Mouse (Mus musculus) left cerebral cortex, postnatal 14 days (tissue): ENCODE results near the gene Efna5. TPM values are rescaled to one million over a fixed set of nuclear protein-coding genes. Genes with fewer than 3 reads are reported as not detected.

Source experiments
- DNase-seq, 2 experiments: peaks; one replicate each; pipeline ENCODE4 v3.0.0; 2021 to 2022; ENCODE audit warnings: low spot score in 2 of 2, mixed read lengths in 1 of 2
- intact Hi-C: fragments of 180-260 bp; cut with DNase I; formaldehyde crosslinking; loops from one replicate; pipeline ENCODE4 v1.15.1; 2025
- long read RNA-seq, 2 experiments: library from polyadenylated mRNA; stranded (forward); transcript quantifications; one replicate each; pipeline ENCODE4 v2.0.0; 2021
- total RNA-seq, 2 experiments: library from RNA; stranded (reverse); gene quantifications; 2 replicates each; pipeline ENCODE4 v1.2.3; 2021

Efna5 gene
- 10 to 100 TPM; 45.0 to 50.8 TPM for total RNA-seq
- long read RNA-seq, experiment 1, partial matches to known transcripts: 1 of 4 reads
- long read RNA-seq, experiment 1, other reads (novel, unspliced or antisense): 3 of 4 reads
- long read RNA-seq, experiment 2, partial matches to known transcripts: 1 of 4 reads
- long read RNA-seq, experiment 2, other reads (novel, unspliced or antisense): 3 of 4 reads

DNA sequence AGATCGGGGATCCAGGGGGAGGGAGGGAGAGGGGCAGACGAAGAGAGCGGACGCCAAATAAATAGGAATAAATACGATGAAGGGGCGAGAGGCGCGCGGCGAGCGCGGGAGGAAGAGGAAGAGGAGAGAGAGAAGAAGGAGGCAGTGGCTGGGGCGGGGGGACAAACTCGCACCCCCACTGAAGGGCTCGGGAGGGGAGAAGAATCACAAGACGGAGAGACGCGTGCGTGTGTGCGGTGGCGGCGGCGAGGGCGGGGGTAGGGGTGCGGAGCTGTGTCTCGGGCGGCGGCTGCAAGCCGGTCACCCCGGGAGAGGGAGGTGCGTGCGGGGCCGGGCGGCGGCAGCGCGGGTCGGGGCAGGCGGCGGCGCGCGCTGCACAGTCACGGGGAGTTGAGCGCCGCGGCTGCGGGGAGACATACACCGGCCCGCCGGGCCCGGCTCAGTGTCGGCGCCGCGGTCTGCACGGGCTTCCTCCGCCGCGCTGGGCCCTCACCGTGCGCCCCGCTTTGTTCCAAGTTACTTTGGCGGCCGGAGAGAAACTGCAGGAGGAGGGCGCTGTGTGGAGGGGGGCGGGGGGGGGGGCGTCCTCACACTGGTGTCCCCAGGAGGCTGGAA, at the start of gene Efna5:
Gene Efna5 (minus strand): TSS at position 142 of the 615 bp plus-strand sequence.
- intact Hi-C loops: loop anchor here (5.0 kb wide), 1 partner anchor 224 kb away; no protein-coding TSS in a partner anchor
- peak in 1 of 2 experiments; percentile 9 for DNase-seq

DNA sequence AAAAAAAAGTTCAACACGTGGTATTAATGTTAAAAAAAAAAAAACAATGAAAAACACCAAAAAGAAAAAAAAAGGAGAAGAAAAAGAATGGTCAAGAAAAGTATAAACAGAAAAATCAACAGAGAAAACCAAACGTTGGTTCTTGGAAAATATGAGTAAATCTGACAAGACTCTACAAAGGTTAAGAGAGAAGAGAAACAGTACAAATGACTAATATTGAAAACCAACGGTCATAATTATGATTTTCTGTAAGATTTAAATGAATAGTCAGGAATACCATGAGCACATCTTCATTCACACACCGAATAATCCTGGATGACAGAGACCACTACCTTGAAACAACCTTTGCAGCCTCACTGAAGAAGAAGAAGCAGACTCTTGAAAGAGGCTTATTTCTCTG, 34.2 kb upstream of the Efna5 start:
- no peak for DNase-seq
- intact Hi-C loops: no loop called here

DNA sequence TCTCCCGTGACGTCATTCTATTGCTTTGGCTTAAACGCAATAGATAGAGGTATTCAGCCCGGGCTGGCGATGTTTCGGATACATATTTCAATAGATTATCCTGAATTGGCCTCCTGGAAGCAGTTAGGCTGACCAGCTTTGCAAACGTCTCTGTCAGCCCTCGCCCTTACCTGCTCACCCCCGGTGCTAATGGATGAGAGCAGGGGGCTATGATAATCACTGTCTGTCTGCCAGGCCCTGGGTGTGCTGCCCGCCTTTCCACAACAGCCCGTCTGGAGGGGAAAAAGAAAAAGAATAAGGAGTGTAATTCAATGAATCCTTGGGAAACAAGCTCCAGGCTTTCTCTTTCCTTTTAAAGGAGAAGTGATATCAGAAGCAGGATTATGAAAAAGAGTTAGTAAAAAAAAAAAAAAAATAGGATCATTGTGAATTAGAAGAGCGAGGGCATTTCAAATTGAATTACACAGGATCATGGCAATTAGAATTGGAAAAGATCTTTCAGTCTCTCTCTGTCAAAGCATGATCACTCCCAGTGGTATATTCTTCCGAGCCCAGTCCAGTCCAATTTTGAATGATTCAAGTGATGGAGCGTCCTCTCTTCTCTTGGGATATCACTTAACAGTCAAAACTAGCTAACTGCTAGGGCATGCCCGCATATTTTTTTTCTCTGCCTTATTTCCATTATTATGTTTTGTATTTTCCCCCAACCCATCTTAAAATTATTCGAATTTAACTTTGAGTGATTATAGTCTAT, 24.8 kb upstream of the Efna5 start:
- intact Hi-C loops: no loop called here

DNA sequence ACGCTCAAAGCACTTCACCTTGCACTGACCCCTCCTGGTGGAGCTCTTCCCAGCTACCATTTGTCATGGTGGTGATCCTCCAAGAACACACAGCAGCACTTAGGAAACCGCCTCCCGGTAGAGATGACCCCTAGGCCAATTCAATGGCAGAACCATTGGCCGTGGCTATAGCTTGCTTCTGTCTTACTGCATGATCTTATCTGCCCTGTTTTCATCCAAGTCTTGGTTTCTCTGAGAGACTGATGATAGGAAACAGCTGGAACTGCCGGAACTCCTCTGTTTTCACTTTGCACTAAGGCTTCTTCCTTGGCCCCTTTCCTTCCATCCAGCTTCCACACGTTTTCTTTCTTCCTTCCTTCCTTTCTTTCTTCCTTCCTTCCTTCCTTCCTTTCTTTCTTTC, 17.9 kb upstream of the Efna5 start:
- intact Hi-C loops: no loop called here
- no peak for DNase-seq

More for the DNA sequence above, 24.8 kb upstream of the Efna5 start:
- DNase-seq: no peak

DNA sequence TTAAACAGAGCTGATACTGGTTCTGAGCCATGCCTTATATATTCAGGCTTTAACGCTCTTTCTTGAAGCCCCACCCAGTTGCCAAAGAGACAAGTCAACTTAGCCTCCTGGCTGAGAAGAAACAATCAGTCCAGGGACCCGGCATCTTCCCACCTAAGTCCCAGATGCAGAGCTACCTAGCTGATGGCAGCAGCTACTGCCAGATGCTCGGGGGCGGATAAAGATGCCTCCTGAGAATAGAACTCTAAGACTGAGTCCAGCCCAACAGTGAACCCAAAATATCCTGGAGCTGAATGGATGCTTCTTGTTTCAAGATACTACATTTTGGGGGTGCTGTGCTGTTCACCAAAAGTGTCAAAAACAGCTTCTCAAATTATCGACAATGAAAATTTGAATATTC, 8.9 kb upstream of the Efna5 start:
- DNase-seq: peak in 1 of 2 experiments; percentile 25
- intact Hi-C loops: no loop called here

DNA sequence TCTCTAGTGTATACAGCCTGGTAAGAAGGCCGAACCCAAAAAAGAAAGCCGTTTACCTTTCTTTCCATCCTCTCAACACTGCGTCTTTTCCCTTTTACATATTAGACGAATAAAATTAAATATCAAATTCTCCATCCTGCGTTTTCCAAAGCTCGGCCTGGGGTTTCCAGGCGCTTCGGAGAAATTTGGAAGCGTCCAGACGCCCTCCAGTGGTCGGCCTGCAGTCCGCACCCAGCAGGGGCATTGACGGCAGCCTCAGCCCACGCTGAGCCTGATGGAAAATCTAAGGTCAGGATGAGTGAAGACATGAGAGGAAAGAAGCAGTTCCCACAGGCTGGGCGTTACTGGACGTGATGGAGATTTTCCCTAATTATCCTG, 3.0 kb upstream of the Efna5 start:
- intact Hi-C loops: loop anchor here (5.0 kb wide), 1 partner anchor 227 kb away; no protein-coding TSS in a partner anchor
- peak; percentile 74 to 82 for DNase-seq

DNA sequence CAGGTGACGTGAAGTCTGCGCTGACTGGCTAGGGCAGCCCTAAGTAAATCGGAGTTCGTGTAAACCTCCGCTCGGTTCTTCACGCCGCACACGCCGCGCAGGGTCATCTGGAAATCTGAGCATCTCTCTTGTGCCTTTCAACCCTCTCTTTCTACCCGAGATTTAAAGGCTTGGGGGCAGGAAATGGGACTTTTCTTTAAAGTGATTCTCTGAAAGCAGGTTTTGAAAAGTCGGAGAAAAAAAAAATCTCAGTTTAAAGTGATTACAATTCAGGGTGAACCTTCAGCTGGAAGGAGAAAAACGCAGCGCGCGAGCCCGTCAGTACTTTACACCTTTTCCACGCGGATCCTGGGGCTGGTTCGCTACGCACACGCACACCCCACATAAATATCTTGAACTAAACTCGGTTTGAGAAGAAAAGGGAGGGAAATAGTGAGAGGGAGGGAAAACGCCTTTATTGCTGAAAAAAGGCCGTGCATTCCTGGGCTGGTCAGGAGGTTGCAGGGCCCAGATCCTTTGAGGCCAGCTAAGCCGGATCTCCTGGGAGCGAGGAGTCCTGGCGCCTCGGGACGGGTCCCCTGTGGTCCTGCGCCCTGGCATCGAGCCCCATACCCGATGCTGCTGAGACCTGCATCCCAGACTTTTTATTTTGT, 2.5 kb upstream of the Efna5 start:
- DNase-seq: peak in 1 of 2 experiments; percentile 11

DNA sequence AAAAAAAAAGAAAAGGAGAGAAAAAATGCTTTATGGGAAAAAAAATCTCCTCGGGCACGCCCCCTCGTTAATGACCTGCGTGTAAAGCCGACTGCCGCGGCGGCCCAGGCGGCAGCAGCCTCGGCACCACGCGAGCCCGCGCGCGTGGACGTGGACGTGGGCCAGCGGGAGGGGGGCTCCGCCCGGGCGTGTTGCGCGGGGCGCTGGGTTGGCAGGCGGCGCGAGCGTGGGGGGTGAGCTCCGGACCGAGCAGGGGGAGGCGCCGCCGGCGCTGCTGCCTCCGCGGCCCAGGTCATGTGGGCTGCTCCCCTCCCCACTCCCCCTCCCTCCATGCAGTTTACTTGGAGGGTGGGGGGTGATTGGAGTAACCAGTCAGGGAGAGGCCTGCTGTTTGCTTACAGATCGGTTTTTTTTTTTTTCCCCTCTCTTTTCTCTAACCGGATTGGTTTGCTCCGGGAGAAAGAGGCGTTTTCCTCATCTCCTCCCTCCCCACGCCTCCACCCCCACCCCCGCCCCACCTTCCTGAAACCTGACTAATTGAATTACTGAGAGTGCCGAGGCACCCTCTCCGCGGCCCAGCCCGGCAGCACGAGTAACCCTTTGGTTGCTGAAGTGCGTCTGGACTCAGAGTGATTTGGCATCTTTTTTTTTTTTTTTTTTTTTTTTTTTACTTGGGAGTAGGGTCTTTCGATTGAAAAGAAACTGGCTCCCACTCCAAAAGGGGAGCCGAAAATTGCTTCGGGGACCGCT, 1.8 kb upstream of the Efna5 start:
- intact Hi-C loops: loop anchor here (5.0 kb wide), 1 partner anchor 226 kb away; no protein-coding TSS in a partner anchor
- peak; percentile 71 to 85 for DNase-seq

More for the DNA sequence above, 2.5 kb upstream of the Efna5 start:
- intact Hi-C loops: loop anchor here (5.0 kb wide), 1 partner anchor 226 kb away; no protein-coding TSS in a partner anchor

DNA sequence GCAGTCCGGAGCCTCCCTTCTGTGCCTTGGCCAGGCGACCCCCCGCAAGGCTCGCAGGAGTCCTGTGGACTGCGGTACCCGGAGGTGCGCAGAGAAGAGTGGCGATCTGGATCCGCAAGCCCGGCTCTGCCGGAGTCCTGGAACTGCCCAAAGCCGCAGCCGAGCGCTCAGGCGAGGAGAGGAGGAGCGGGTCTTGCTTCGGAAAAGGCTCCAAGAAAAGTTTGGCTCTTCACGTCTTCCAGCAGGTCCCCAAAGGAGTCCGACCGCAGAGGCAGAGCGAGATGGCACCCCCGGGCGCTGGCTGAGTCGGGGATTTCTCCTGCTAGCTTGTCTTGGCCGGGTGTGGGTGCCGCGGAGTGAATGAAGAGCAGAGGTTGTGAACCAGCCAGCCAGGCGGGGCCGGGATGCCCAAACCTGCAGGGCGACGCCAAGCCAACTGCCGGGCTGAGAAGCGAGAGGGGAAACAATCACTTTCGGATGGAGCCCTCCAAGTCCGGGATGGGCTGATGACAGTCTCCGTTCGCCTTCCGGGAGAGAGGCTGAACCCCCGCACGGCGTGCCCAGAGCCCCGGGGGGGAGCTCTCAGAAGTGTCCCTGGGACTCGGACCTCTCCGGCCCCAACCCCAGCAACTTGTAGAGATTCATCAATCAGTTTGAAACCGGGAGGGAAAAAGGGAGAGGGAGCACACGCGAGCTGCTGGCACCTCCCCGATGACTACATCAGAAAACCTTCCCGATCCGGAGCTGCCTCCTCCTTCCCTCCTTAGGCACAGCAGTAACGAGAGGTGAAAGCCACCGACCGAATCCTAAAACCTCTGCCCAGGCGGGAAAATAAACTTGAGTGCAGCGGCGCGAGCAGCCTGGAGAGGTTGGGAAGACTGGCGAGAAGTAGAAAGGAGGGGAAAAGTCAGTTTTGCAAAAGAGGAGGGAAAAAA, 941 bp upstream of the Efna5 start:
- peak; percentile 32 to 40 for DNase-seq
- intact Hi-C loops: loop anchor here (5.0 kb wide), 1 partner anchor 225 kb away; no protein-coding TSS in a partner anchor

DNA sequence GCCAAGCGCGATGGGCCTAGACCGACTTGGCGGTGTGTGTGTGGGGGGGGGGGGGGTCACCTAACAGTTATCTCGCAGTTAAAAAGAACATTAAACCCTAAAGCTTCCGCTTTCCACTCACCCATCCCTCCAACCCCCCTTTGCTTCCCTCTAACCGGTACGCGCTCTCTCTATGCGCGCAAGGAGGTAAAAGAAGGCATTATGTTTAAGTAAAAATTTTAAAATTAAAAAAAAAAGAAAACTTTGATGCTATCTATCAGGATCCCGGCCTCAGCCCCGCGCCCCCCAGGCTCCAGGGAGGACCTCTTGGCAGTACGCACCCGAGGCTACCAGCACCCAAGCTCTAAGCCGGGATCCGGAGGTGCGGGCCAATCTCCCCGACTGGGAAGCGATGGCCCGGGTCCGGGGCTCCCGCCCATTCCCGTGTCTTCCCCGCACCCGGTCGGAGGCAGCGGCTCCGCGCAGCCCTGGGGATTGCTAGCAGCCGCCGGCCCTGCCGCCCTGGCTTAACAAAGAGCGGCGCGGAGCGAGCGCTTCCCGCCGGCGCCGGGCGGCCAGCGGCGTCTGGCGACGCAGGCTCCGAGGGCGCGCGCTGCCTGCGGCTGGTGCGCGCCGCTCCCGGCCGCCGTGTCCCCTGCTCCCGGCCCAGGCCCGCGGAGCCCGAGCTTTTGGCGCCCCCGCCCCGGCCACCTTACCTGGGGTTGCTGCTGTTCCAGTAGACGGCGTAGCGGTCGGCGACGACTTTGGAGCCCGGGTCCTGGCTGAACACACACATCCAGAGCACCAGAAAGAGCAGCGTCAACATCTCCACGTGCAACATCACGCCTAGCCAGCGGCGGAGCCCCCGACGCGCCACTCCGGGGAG, 574 bp downstream of the Efna5 start:
- intact Hi-C loops: loop anchor here (5.0 kb wide), 1 partner anchor 223 kb away; no protein-coding TSS in a partner anchor
- peak; percentile 30 to 42 for DNase-seq

DNA sequence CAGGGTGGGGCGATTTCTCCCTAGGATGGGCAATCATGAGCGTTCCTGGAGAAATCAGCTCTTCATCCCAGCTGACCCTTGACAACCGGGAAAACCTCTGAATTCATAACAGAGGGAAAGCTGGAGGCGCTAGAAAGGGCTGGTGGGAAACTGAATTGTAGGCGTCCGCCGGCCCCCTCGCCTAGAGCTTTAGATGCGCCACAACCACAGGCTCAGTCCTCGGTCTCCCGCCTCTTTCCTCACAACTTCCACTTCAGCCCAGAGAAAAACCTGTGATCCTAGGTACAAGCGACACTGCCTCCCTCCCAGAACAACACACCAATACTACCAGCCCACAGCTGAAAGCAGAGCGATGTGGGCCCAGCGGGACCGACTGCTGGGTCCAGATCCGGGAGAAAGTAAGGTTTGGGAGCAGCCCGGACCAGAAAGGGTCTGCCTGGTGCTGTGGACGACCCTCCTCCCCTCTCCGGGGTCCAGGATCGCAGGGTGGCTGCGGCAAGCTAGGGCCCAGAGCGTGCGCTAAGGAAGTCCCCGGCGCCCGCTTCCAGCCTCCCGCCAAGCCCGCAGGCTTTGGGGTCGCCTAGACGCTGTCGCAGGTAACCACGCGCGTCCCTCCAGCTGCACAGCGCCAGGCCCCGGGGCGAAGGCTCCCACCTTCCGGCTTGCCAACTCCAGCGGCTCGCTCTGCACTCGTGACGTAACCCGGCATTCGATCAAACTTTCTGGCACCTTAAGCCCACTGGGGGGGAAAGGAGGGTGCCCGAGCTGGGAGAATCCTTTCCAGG, 1.4 kb downstream of the Efna5 start:
- DNase-seq: peak in 1 of 2 experiments; percentile 12
- intact Hi-C loops: loop anchor here (5.0 kb wide), 1 partner anchor 222 kb away; no protein-coding TSS in a partner anchor

DNA sequence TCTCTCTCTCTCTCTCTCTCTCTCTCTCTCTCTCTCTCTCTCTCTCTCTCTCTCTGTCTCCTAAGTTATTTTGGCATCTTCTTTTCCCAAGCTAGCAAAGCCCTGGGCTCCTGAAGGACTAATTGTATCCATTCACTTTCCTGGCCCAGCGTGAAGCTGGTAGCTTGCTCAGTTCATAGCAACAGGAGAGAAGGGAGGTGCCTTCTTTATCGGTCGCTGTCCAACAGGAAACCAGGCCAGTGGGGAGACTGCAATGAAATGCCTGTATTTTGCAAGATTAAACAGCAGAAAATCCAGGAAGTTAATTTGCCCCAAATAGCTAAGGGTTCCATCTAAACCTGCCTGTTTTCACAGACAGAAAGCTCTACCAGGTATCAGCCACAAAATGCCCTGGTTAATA, 5.4 kb downstream of the Efna5 start:
- intact Hi-C loops: no loop called here
- DNase-seq: no peak

DNA sequence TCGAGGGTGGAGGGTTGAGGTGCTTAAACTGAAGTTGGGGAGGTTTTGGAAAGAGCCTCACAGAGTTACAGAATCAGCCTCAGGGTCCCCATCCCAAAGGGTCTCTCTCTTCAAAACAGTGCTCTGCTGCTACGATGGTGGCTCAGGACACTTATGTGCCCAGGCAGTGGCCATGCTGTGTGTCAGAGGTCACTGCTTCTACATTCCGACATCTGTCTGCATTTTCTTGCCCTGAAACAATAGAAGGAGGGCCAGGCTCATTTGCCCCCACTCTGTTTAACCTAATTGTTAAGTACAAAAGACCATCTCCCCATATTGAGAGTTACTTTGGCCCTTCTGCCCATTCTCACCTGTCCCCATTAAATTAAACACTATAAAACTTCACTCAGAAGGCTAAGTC, 9.2 kb downstream of the Efna5 start:
- no peak for DNase-seq
- intact Hi-C loops: no loop called here

DNA sequence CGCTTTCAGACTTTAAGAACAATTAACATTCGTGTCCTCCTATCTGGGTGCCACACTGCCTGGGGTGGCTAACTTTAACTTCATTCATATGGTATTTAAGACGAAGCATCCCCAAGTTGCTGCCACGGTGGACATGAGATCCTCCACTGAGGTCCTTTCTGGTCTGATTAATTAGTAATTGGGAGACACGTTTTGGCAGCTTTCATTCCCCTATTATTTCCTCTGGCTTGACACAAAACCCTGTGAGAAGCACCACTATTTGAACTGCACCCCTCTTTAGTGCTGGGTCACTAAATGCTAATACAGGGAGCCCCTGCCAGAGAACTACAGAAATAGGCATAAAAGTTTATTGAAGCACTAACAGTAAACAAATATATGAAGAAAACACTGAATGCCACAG, 9.9 kb downstream of the Efna5 start:
- DNase-seq: no peak
- intact Hi-C loops: no loop called here

DNA sequence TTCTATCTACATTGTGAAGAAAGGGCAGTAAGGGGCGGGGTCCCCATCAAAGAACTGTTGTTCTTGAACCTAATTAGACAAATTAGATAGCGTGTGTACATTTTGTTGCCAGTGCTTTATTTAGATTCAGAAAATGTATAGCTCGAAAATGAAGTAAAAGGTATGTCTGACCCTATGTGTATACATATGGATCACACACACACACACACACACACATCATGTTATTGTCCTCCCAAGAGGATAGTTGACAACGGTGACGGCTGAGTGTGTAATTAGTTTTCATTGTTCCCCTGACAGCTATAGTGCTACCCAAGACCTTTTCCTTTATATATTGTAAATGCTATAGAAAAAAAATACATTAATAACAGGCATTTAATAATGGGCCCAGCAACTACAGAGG, 10.7 kb downstream of the Efna5 start:
- intact Hi-C loops: no loop called here
- no peak for DNase-seq

DNA sequence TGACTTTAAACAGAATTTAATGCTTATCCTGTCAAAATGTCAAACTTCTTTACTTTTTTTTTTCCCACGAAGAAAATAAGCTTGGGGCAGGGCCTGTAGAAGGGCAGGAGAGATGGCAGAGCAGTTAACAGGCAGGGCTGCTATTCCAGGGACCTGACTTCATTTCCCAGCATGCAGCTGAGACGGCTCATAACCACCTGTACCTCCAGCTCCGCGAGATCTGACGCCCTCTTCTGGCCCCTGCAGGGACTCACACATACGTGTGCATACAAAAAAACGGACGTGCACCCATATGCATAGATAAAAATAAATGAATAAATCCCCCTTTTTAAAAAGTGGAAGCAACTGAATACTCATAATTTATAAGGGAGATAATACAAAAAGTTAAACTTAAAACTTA, 16.2 kb downstream of the Efna5 start:
- no peak for DNase-seq
- intact Hi-C loops: no loop called here
